Mouse (Mus musculus): ENCODE measurements around the gene Mapk1ip1l.
A peak's percentile ranks its signal among the peaks of the same experiment; 100 is the strongest.

The Mapk1ip1l gene

GRCm38 (mm10) chr14:47297785-47298407, at the start of gene Mapk1ip1l:
Gene Mapk1ip1l, plus strand, starts transcription at chr14:47298266.
- peak; percentile 95 to 96 for DNase-seq

GRCm38 (mm10) chr14:47249839-47250238, 48.2 kb upstream of the Mapk1ip1l start:
- no peak for DNase-seq

GRCm38 (mm10) chr14:47264866-47265265, 33.2 kb upstream of the Mapk1ip1l start:
- DNase-seq = no peak

- DNase-seq = no peak
These were observed 32.2 kb upstream of the Mapk1ip1l start for GRCm38 (mm10) chr14:47265829-47266228.

GRCm38 (mm10) chr14:47269056-47269455, 29.0 kb upstream of the Mapk1ip1l start:
- DNase-seq = no peak

- DNase-seq = no peak
These were observed 28.4 kb upstream of the Mapk1ip1l start for GRCm38 (mm10) chr14:47269706-47270105.

GRCm38 (mm10) chr14:47273751-47274150, 24.3 kb upstream of the Mapk1ip1l start:
- no peak for DNase-seq

GRCm38 (mm10) chr14:47275417-47275816, 22.6 kb upstream of the Mapk1ip1l start:
- DNase-seq = peak in 1 of 2 experiments; percentile 13

- DNase-seq = no peak
These were observed 21.9 kb upstream of the Mapk1ip1l start for GRCm38 (mm10) chr14:47276036-47276603.

GRCm38 (mm10) chr14:47276637-47277393, 21.3 kb upstream of the Mapk1ip1l start, which contains the start of the genes Wdhd1 and Socs4:
Gene Wdhd1, minus strand, starts transcription at chr14:47276857.
Gene Socs4, plus strand, starts transcription at chr14:47276931.
- DNase-seq = peak; percentile 96 to 98

GRCm38 (mm10) chr14:47279058-47279457, 19.0 kb upstream of the Mapk1ip1l start:
- DNase-seq = peak in 1 of 2 experiments; percentile 14

GRCm38 (mm10) chr14:47281535-47281934, 16.5 kb upstream of the Mapk1ip1l start:
- DNase-seq = no peak

- no peak for DNase-seq
These were observed 14.5 kb upstream of the Mapk1ip1l start for GRCm38 (mm10) chr14:47283568-47283967.

- no peak for DNase-seq
These were observed 12.8 kb upstream of the Mapk1ip1l start for GRCm38 (mm10) chr14:47285271-47285670.

- DNase-seq = no peak
These were observed 11.9 kb upstream of the Mapk1ip1l start for GRCm38 (mm10) chr14:47286215-47286614.

GRCm38 (mm10) chr14:47287021-47287420, 11.0 kb upstream of the Mapk1ip1l start:
- no peak for DNase-seq

GRCm38 (mm10) chr14:47291772-47292171, 6.3 kb upstream of the Mapk1ip1l start:
- no peak for DNase-seq

- no peak for DNase-seq
These were observed 3.9 kb upstream of the Mapk1ip1l start for GRCm38 (mm10) chr14:47294136-47294535.

GRCm38 (mm10) chr14:47296232-47296631, 1.8 kb upstream of the Mapk1ip1l start:
- no peak for DNase-seq

GRCm38 (mm10) chr14:47298408-47298792, 334 bp downstream of the Mapk1ip1l start:
- no peak for DNase-seq

- peak; percentile 27 to 41 for DNase-seq
These were observed 774 bp downstream of the Mapk1ip1l start for GRCm38 (mm10) chr14:47298819-47299261.

GRCm38 (mm10) chr14:47302885-47303680, 5.0 kb downstream of the Mapk1ip1l start:
- no peak for DNase-seq
